Mouse (Mus musculus) kidney, adult 8-10 months (tissue): ENCODE measurements around the gene Phf21b.

Experiments
- DNase-seq, 2 experiments: peaks; one replicate each; pipeline ENCODE4 v3.0.0; 2022

The Phf21b gene

DNA sequence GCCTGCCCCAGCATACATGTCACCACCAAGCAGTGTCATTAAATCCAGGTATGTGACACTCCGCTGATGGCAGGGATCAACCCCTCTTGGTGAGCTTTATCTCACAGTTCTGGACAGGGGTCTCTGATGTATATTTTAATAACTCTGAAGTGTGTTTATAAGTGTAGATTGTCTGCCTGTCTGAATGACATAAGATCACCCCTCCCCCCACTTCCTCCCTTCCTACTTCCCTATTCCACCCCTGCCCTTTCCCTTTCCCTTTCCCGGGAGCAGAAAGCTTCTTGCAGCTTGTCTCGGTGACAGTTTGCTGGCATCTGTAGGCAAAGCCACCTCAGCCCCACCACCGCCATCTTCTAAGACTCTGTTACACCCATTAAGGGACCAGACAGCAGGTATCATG is 11.0 kb downstream of the Phf21b start:
- no peak for DNase-seq

DNA sequence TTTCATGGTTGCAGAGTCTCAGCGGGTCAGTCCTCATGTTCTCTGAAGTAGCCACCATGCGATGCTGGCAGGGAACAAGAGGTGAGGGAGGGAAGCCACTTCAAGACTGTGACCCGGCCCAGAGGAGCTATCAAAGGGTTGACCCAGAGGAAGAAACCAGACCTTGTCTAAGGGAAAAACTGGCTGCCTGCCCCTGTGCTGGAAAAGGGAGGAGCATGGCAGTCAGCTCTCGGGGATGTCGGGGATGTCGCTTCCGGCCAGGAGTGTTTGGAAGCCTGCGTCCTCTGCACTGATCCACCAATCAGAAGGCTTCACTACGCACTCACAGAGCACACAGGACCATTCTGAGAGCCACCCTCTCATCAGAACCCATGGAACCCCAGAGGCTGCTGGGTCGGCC is 12.8 kb downstream of the Phf21b start:
- DNase-seq: no peak

DNA sequence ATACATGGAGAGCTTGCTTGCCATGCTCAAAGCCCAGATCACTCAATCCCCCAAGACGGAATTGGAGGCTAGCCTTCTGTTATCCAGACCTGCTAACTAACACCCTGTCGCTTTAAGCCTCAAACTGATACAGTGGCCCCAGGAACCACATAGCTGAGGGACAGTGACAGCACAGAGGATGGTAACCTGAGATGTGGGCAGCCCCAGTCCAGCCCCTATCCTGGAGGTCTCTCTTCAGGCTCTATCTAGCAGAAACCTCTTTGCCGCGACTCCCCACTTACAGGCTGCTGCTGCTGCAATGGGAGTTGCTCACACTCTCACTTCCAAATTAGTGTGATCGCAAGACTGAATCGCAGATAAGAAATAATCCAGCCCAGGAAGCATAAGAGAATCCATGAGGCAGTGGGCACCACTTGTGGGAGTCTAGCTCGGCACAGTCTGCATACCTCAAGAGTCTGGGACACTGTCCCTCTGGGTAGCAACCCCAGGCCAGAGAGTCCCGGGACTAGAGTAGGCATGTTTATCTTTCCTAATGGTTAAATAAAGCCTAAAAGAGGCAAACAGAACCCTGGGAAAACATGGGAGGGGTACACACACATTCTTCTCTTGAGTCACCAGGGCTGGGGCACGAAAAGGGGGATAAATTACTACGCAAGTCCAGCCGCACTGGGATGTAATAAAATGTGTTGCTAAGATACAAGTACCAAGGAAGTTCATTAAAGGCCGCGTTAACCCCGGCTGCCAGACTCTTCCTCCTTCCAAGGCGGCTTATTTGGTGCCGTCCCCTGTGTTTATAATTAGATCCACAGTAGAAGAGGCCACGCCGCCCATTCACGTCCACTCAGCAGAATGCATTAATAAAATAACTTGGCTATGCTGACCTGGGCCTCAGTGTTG is 13.7 kb downstream of the Phf21b start:
- no peak for DNase-seq

DNA sequence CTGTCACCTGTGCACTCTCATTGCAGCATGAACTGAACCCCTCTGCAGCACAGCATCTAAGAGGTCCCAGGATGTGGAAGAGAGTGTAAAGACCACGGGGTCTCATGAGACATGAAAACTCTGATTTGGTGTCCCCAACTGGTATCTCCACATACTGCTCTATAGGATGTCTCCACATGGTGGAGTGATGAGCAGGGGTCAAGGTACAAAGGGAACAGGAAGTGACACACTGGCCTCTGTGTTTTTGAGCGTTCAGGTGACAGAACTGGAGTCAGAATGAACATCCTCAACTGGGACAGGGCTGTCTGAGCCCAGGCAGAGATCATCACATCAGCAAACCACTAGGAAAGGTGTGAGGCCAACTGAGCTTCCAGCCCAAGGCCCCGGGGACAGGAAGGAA is 15.3 kb downstream of the Phf21b start:
- DNase-seq: no peak

DNA sequence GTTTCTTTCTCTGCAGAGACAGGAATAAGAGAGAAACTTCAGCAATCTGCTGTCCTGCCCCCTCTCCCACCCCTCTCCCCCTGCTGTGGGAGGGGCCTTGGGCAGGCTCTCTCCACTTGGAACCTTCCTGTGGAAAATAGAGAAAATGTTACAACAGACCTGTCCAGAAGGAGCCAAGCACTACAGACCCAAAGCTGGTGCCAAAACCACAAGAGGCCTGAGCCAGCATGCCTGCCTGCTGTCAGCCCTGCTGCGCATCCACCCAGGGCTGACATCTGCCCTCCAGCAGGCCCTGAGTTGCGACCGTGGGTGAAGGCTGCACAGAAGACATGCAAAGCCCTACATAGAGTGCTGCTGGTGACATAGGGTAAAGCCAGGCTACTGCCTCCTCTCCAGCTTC is 16.3 kb downstream of the Phf21b start:
- DNase-seq: no peak

DNA sequence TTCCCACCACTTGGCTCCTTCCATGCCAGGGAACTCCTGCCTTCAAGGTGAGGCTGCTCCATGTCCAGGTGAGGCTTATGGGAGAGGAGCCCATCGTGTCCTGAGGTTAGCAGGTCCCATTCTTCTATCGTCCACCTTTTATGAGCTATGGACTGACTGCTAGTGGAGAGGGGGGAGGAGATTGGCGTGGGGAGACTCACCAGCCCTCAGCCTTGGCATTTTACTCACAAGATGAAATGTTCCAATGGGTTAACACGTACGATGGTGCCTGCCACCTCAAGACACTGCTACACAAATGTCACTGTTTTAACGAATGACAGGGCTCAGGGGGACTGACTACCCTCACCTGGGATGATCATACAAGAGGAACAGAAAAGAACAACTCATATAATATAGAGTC is 18.0 kb downstream of the Phf21b start:
- DNase-seq: no peak

DNA sequence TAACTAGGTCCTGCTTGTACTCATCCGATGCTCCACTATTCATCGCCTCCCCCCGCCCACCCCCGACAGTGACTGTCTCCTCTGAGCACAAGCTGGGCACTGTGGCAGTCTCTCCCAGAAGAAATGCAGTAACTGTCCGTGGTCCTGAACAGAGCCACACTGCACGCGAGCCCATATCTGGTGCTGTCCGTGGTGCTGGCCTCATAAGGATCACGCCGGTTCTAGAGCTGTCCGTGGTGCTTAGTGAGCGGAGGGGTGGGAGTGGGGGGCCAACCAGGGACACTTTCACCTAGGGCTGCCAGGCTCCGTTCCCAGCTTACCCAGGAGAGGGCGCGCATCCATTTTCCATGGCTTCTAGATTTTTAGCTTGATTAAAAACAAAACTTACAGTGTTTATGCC is 26.4 kb downstream of the Phf21b start:
- peak; percentile 57 to 83 for DNase-seq

DNA sequence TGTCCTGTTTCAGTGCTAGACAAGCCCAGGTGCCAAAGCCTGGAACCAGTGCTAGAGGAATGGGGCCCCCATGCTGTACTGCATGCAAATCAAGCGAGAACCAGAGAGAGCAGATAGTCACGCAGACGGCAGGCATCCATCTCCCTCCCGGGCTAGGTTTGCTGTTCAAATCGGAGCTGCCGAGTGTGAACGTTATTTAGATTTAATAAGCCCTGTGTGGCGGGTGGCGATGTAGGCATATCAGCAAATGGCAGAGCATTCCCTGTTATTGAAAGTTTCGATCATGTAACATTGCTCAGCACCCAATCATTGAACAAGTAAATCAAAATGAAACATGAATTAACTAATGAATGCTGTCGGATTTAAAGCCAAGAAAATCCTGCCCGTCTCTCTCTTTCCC is 27.2 kb downstream of the Phf21b start:
- no peak for DNase-seq

DNA sequence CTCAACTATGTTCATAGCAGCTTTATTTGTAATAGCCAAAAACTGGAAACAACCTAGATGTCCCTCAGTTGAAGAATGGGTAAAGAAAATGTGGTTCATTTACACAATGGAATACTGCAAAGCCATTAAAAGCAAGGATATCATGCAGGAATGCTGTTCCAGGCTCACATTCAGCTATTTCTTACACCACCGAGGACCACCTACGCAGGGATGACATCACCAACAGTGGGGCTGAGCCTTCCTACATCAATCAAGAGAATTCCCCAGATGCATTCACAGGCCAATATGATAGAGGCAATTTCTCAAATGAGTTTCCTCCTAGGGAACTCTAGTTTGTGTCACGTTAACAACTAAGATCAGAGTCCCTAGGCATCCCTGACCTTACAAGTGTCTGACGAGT is 32.8 kb downstream of the Phf21b start:
- DNase-seq: no peak

DNA sequence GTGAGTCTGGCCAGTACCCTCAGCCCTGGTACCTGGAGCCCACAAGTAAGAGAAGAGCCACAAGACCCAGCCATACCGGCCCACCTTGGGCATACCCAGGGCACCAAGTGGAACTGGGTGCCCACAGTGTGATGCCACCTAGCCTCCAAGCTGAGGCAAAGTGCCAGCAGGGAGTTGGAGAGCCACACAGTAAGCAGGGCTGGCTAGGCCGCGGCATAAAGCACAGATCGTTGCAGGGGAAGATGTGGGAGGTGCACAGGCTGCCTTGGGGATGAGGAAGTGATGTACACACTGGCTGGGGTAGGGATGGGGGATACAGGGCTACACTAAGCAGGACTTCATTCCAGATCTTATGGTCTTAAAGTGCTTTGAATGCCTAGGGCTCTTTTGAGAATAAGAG is 35.0 kb downstream of the Phf21b start:
- DNase-seq: no peak

DNA sequence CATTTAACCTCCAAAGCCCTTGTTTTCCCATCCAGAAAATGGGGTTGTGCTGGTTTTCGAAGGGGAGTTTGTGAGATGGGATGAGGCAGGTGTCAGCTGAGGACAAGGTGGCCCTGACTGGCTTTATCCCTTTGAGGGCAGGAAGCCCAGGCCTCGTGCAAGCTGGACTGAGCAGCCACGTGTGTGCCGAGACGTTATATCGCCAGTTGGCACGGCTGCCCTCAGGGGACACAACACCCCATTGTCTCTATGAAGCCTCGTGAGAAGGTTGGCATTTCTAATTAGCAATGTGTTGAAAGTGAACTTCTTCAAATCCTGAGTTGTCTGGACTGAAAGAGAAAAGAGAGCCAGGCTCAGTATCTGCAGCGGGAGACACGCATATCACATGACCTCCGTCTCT is 37.6 kb downstream of the Phf21b start:
- DNase-seq: no peak

DNA sequence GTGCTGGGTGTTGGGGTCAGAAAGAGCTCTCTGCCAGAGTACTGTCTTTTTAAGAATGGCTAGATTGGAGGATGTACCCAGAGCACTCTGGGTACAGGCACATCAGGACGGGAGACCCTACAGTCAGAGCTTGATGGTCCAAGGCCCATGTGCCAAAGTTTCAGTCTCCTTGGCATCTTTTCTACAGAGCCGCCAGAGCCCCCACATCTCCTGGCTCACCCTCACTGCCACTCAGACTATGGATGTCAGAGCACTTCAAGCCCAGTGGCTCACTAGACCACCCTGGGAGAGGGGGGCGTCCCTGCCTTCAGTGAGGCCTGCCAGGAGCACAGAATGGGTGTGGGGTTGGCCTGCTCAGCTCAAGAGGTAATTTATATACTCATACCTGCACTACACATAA is 38.3 kb downstream of the Phf21b start:
- no peak for DNase-seq

DNA sequence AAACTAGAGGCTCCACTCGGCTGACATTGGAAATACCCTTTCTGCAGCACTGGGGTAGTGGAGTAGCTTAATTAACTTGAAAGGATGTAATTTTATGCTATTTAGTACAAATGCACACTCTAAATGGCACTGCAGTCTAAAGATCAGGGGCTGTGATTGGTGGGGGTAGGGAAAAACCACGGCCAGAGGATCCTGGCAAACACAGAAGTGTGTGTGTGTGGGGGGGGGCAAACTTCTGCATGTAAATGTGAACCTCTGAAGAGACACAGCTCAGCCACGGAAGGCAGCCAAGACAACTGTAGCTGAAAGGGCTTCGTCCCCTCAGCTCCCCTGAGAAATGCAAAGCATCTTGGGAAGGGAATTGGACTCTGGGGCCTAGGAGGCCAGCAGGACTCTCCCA is 40.7 kb downstream of the Phf21b start:
- DNase-seq: no peak

DNA sequence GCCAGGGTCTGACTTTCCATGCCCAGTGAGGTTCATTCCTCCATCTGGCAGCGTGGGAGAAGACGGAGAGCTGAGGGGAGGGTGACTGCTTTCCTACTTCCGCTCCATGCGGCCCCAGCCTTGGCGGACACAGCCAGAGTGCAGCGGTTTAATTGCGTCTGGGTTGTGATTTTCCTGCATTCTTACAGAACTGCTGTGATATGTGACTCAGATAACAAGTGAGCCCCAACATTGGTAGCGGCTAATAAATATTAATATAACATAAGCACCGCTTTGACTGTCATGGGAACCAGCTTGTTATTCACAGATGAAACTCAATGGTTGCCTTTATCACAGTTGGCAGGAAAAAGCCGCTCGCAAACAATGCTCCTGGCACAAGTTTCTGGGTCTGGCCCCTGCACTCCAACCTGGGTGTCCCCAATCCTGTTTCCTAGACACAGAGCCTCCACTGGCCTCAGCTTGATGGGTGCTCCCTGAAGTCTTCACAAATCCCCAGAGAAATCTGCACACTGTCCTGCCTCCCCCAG is 43.0 kb downstream of the Phf21b start:
- DNase-seq: no peak

DNA sequence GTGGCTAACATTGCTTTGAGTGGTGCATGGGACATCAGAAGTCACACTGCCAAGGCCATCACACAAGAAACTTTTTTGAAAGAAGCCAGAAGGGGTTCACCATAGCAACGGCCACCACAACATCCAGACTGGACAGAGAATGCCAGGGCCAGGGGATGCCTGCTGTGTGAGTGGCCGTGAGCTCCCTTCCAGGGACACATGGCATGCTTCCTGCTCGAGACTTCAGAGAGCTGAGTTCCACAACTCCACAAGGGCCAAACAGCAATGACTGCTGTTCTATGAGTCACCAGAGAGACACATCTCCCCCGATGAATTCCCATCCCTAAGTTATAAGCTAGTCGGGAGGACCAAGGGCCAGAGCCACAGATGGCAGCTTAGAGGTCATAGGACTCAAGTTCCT is 44.7 kb downstream of the Phf21b start:
- no peak for DNase-seq

DNA sequence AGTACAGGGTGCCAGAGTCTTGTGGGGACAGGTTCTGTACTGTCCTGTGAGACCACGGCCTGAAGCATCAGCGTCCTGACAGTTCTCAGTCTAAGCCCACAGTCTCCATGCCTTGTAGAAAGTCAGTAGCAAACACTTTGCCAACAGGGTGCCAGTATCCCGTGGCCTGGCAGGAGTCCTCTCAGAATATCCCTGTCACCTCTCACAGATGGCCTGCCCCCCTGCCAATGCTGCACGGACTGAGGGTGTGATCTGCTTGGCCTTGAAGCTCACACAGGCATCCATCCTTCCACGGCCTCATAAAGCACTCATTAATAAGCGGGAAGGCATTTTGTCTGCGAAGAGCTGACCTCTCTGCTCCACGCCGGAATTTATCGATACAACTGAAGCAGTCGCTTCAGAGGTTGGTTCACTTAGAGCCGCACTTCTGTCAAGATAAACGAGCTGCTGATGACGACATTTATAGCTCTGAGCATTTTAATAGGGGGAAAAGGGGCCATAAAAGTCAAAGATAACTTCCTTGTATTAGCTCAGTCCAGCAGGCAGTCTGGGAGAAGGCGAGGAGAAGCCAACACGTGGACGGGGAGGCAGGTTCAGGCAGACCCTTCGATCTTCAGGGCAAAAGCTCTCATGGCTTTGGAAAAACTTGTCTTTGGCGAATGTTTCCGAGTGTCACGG is 46.4 kb downstream of the Phf21b start:
- DNase-seq: no peak

DNA sequence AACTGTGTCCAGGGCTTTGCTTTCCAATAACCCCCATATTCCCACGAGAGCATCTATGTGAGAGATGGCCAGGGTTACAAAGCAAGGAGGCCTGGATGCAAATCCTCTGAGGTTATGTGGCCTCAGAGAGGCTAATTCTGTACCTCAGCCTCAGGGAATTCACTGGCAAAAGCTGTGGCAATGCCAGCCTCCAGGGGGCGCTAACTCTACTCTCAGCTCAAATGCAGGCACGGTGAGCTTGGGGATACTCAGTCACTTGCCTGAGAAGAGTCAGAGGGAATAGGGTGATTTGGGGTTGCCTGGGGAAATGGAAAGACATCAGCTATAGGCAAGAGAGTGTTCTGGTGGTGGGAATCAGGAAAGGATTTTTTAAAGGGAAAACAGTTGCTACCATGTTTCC is 52.2 kb downstream of the Phf21b start:
- DNase-seq: peak; percentile 37 to 68

DNA sequence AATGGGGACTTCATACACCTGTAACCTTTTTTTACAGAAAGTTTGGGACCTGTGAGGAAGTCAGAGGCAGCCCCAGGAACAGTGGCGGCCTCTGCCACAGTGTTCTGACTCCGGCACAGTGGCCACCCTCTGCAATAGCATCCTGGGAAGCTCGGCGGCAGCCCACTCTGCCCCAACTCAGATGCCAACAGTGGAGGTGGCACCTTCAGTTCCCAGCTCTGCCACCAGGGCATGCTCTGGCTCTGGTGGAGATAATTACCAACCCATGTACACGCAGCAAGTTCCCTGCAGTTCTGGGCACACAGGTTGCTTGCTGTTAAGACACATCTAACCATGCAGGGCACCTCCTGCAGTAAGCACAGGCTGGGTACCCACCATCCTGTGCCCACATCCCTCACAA is 55.7 kb downstream of the Phf21b start:
- DNase-seq: peak in 1 of 2 experiments; percentile 8

DNA sequence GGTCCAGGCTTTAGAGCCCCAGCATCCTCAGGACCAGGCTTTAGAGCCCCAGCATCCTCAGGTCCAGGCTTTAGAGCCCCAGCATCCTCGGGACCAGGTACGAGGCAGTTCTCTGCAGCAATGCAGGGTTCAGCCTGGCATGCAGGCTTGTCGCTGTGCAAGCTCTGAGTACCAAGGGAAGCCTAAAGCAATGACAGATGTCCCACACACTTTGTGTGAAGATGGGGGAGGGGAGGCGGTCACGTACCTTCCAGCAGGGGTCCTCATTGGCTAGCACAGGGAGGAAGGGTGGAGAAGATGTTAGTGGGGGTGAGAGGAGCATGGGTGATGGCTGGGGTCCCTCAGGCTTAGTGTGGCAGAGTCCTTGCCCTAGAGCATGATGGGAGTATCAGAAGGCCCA is 62.2 kb downstream of the Phf21b start:
- no peak for DNase-seq

DNA sequence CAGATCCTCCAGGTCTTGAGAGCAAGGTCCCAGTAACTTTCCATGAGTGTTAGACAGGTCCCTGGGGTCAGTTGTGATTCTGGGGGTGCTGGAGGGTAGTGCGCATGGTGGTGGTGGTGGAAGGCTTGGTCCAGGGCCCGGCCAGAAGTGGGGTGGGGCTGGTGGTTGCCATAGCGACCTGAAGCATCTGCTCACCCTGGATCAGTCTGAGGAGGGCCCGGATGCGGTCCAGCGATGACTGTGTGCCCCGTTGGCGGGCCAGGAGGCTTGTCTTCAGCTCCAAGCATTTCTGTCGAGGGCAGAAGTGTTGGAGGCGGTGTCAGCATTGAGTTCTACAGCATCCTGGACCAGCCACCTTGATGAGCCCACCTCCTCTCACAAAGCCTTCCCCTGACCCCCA is 68.7 kb downstream of the Phf21b start:
- DNase-seq: no peak

DNA sequence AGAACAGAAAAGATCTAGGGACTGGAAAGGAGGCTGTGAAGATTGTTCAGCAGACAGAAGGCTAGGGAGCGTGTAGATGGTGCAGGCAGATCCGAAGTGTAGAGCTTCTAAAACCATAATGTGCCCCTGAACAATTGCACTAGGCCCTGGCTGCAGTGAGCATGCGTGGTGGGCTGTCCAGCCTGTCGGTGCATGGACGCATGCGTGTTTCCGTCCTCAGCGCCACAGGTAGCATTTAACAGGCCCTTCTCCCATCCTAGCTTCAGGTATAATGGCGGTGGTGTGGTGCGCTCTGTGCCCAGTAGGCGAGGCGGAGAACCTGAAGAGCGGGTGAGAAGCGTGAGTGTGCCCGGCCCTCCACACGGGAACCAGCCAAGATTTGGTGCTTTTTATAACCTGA is 71.0 kb downstream of the Phf21b start:
- DNase-seq: no peak

DNA sequence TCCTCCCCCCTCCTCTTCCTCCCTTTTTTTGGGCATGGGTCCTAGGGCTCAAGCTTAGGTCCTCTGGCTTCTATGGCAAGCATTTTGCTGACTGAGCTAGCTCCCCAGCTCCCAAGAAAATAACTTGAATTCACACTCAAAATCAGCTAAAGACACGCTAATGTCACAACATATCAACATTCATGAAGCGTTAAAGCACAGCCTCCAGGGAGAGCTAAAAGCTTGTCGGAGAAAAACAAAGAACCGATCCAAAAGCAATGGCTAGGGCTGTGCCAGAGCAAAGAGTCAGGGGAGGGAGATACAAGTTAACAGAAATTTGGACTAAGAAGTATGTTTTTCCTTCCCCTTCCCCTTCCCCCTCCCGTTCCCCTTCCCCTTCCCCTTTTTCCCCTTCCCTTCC is 77.3 kb downstream of the Phf21b start:
- DNase-seq: no peak

DNA sequence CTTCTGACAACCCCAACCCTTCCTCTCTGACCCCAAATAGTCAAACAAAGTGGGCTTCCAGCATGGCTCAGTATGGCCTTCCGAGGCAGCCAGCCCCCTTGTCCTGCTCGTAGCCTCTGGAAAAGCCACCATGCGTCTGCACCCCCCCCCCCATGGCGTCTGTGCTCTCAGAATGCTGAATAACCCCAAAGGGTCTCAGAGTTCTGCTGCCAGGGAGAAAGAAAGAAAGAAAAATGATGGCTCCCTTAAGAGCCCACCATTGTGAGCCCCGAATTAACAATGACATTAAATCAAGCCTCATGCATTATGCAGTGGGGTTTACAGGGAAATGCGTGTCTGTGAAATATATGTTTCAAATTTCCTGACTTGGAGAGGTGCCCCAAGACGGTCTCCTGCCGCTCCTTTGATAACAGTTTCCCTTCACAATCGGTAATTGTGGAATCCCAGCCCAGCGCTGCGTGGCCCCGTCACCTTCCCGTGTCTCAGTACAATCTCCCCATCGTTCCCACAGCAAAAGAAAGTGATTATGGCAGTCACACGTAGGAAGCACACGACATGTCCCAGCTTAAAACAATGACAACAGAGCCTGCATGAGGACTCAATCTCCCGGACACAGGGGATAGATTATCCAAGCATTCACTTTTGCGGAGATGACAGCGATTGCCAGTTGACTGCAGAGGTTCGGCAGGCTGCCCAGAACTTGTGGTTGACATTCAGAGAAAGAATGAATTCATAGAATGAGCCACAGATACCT is 80.3 kb downstream of the Phf21b start:
- DNase-seq: no peak
